Mouse (Mus musculus) heart, adult 2 months (tissue): ENCODE measurements around the gene Mief2.

ENCODE experiments used
- CTCF ChIP-seq: fragments of 200-600 bp; IDR thresholded peaks from 2 replicates; pipeline ENCODE4 v1.8.1; 2022; ENCODE audit warnings: antibody characterized with exemption, mild to moderate bottlenecking, moderate library complexity
- EP300 ChIP-seq: fragments of 200-500 bp; IDR thresholded peaks from 2 replicates; pipeline ENCODE4 v1.6.1; 2011; ENCODE audit warnings: low read depth, low read length, control low read depth; ENCODE audit not compliant: insufficient read depth
- POLR2A ChIP-seq: fragments of 200-500 bp; IDR thresholded peaks from 2 replicates; pipeline ENCODE4 v1.6.1; 2011; ENCODE audit warnings: mild to moderate bottlenecking, low read depth, low read length, control low read depth; ENCODE audit not compliant: insufficient read depth

DNA sequence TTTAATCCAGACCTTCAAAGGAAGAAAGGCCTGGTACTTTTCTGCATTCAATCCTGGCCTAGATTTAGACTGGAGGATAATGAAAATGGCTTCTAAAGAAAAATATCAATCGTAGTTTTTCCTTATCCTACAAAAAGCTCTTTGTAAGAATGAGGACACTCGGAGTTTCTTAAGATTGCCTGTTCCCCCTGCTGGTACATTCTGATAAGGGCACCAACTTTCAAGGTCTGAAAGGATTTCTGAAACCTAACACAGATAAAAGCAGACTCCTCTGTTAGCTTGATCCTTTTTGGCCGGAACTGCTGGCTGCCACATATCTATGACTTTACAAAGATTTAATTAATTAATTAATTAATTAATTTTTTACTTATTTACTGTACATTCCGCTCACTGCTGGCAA, 38.8 kb downstream of the Mief2 start:
- TF ChIP-seq POLR2A (no peak), CTCF (peak; percentile 10; the same call in 1 of the 2 replicates), EP300 (no peak)
